12 mouse cellular contexts compared by ENCODE assay signal in the genomic region with DNA sequence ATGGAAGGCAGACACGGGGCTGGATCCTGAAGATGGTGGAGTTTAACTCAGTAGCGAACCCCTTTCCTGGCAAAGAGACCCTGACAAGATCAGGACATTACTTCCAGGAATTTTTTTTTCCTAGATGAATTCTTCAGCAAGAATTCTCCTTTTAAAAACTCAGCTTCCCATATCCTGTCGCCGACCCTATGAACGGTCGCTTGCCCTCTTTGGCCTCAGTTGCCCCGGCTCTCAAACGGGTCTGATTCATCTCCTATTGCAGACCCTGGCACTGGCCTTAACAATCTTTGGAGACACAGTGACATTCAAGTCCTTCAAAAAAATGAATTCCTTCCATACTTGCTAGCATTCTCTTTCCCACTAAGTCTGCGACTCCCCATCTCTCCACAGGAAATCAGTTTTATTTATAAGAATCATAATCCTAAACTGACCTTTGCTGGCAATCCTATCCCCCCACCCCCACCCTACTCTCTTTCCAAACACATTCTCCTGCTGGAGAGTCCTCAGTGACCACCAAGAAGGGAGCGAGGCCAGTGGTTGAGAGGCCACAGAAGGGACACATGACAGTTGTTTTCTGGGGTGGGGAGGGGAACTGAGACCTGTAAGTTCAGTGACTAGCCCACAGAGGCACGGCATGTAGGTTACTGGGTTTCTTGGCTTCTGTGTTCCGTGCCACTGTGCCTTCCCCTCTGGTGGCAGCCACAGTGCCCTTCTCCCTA. TPM values are rescaled to one million over a fixed set of nuclear protein-coding genes. Genes with fewer than 3 reads are reported as not detected.
DNase-seq lines count a peak whose midpoint lies in the region; ATAC-seq and TF ChIP-seq lines count a peak whose summit lies in the region.
"Had no signal": no experiment of that assay in that cellular context is flagged by ENCODE, and none has a peak within 500 bp of the region (broad histone marks: within the 10 kb centered on the region; RNA-seq: fewer than 3 reads in every experiment).

No protein-coding gene starts in this region.

- WGBS in kidney, embryonic 15.5 days: 52% methylated on average over 12 of the region's 12 CpGs
- 76% methylated on average over 12 of the region's 12 CpGs for WGBS in spleen, adult 2 months

- ATAC-seq in kidney, embryonic 15.5 days (replicated peaks; ENCODE audit: low FRiP score): no peak

- H3K9me3 ChIP-seq in kidney, embryonic 15.5 days (replicated peaks): no peaks in the 10 kb centered on the region
- H3K9me3 ChIP-seq: midbrain, embryonic 12.5 days had no signal

- peak overlapping the region; percentile 42 for H3K4me2 ChIP-seq in kidney, embryonic 15.5 days
- H3K4me2 ChIP-seq: midbrain, embryonic 12.5 days had no signal

- H3K27ac ChIP-seq in kidney, embryonic 15.5 days: peak overlapping the region; percentile 78
- H3K27ac ChIP-seq in spleen, adult 2 months (ENCODE audit: insufficient read depth, low read length): peak overlapping the region; percentile 25; the same call in 1 of the 2 replicates
- H3K27ac ChIP-seq: midbrain, embryonic 12.5 days had no signal

- no peak overlapping the region for H3K9ac ChIP-seq in kidney, embryonic 15.5 days
- H3K9ac ChIP-seq: midbrain, embryonic 12.5 days had no signal

- H3K36me3 ChIP-seq in kidney, embryonic 15.5 days: no peaks in the 10 kb centered on the region
- no peaks in the 10 kb centered on the region for H3K36me3 ChIP-seq in spleen, adult 2 months (ENCODE audit: control insufficient read depth, insufficient read depth, low read length)
- H3K36me3 ChIP-seq: midbrain, embryonic 12.5 days had no signal

- TF ChIP-seq CTCF in spleen, adult 2 months (IDR thresholded peaks at IDR 0.05; ENCODE audit: extremely low read depth, insufficient read depth, insufficient read length, insufficient replicate concordance): no peak

- no peak for TF ChIP-seq POLR2A in spleen, adult 2 months (IDR thresholded peaks at IDR 0.05; ENCODE audit: low read depth, low read length)

- H3K4me1 ChIP-seq in kidney, embryonic 15.5 days: peaks cover 57% of the 10 kb centered on the region
- peaks cover under 1% of the 10 kb centered on the region; the same call in 1 of the 2 replicates for H3K4me1 ChIP-seq in spleen, adult 2 months (ENCODE audit: control insufficient read depth, insufficient read depth, insufficient read length)

- no peak overlapping the region for H3K4me3 ChIP-seq in kidney, embryonic 15.5 days (replicated peaks)
- no peak overlapping the region for H3K4me3 ChIP-seq in spleen, adult 2 months (ENCODE audit: extremely low read depth, insufficient read depth, insufficient read length)
- H3K4me3 ChIP-seq: midbrain, embryonic 12.5 days had no signal

- DNase-seq in cerebellum, adult 8-10 months: peak; percentile 13
- no peak for DNase-seq in cerebellum, adult 11 months
- no peak for DNase-seq in kidney, postnatal 36 days
- no peak for DNase-seq in spleen, adult 2 months (ENCODE audit: low read depth in 1 of 2, low spot score in 2 of 2)
- DNase-seq in spleen, postnatal 36 days (ENCODE audit: low spot score in 2 of 2): no peak
- no peak for DNase-seq in spleen, adult 18-20 months
- DNase-seq in adrenal gland, postnatal 36 days: no peak
- DNase-seq: adrenal gland, adult 8-10 months; gastrocnemius, postnatal 36 days; retina, postnatal 1 day had no signal

- peaks cover 10% of the 10 kb centered on the region for H3K27me3 ChIP-seq in kidney, embryonic 15.5 days
- H3K27me3 ChIP-seq in spleen, adult 2 months (ENCODE audit: control insufficient read depth, insufficient read depth, low read length): peaks cover 3% of the 10 kb centered on the region

RNA-seq across cellular contexts. Expression of a gene that starts 5.1 kb away (rescaled TPM):
- 16.8 and 18.3 TPM in 2 replicates for polyA plus RNA-seq in kidney, embryonic 15.5 days (2015; fragmentation: Nextera tagmentation; extraction: Ambion mirVana)
- polyA plus RNA-seq in spleen, adult 2 months (2012; rRNA removed): 6.1 and 7.6 TPM in 2 replicates
- total RNA-seq in adrenal gland, postnatal 36 days (2021): 10 to 100 TPM; 12.2 to 27.4 TPM
